Mouse (Mus musculus): ENCODE measurements around the gene Cnot4. TPM values are rescaled to one million over a fixed set of nuclear protein-coding genes. Genes with fewer than 3 reads are reported as not detected.
"Not testable (repeated sequence)": the region's sequence is repeated elsewhere in the genome, so short reads cannot be mapped to it uniquely, and the experiment has no call there.

Gene Cnot4
- polyA plus RNA-seq (2014; fragmentation: Nextera tagmentation; extraction: Ambion mirVana) = 35.2 and 39.0 TPM in 2 replicates

- Histone ChIP-seq H3K9me3 (ENCODE audit: control insufficient read depth, low read length) (no peaks in the 10 kb centered on the region), H3K27me3 (ENCODE audit: control insufficient read depth, insufficient read depth, low read length) (no peaks in the 10 kb centered on the region), H3K9ac (replicated peaks; ENCODE audit: low read length) (peak within 1 kb of the TSS; percentile 82), H3K4me2 (ENCODE audit: low read length) (peak within 1 kb of the TSS; percentile 76), H3K36me3 (ENCODE audit: control insufficient read depth, insufficient read depth, low read length) (no peaks in the 10 kb centered on the region), H3K4me1 (ENCODE audit: control insufficient read depth, insufficient read depth, low read length) (peaks cover 10% of the 10 kb centered on the region), H3K4me3 (replicated peaks; ENCODE audit: low read depth, low read length) (peak within 1 kb of the TSS; percentile 67), H3K27ac (replicated peaks; ENCODE audit: low read depth, low read length) (peak within 1 kb of the TSS; percentile 89)
- DNase-seq (peak; percentile 99), ATAC-seq (ENCODE audit: low FRiP score, low TSS enrichment) (peak; percentile 99)
- WGBS = under 1% methylated on average over 55 of the region's 55 CpGs
Measured at GRCm38 (mm10) chr6:35133579-35134488, at the start of gene Cnot4. Cnot4 (minus strand) TSS chr6:35133724.

DNA sequence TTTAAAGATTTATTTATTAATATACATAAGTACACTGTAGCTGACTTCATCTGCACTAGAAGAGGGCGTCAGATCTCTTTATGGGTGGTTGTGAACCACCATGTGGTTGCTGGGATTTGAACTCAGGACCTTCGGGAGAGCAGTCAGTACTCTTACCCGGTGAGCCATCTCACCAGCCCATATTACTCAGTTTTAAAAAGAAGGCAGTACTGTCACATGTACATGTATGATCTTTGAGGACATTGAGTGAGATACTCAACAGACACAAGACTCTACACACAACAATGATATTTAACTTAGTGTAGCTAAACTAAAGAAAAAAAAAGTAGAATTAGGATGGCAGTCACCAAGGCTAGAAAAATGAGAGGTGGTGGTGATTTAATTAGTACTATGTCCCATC is 45.8 kb upstream of the Cnot4 start:
- not testable (repeated sequence) for H3K4me2 ChIP-seq (ENCODE audit: low read length); H3K36me3 ChIP-seq (ENCODE audit: control insufficient read depth, insufficient read depth, low read length); H3K27ac ChIP-seq (replicated peaks; ENCODE audit: low read depth, low read length); H3K27me3 ChIP-seq (ENCODE audit: control insufficient read depth, insufficient read depth, low read length); ATAC-seq (ENCODE audit: low FRiP score, low TSS enrichment); H3K9me3 ChIP-seq (ENCODE audit: control insufficient read depth, low read length); H3K4me3 ChIP-seq (replicated peaks; ENCODE audit: low read depth, low read length); H3K4me1 ChIP-seq (ENCODE audit: control insufficient read depth, insufficient read depth, low read length); DNase-seq; H3K9ac ChIP-seq (replicated peaks; ENCODE audit: low read length)
- WGBS = 95% methylated on average over 3 of the region's 3 CpGs

DNA sequence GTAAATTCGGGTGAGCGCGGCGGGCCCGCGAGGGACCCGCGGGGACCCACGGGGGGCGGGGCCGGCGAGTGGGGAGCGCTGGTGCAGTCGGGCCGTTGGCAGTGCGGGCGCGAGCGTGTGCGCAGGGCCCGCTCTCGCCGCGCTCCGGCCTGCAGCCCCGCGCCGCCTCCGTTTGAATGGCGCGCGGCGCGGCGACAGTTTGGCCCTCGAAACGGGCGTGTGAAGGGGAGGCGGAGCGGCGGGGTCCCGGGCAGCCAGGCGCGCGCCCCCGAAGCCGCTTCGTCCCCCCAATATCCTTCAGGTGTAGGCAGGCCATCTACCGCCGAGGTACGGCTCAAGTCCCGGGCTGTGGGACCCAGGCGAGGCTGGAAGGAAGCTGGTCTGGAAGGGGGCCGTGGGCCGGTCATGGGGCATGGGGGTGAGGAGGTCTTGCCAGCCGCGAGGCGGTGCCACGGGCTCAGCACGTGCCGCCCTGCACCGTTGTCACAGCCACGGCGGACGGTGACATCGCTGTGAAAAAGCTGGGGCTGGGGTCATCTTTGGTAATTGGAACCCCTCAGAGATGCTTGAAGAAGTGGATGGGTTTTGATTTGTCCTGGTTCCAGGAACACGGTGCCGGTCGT is 44.2 kb upstream of the Cnot4 start:
- peak; percentile 84 for ATAC-seq (ENCODE audit: low FRiP score, low TSS enrichment)
- Histone ChIP-seq H3K4me1 (ENCODE audit: control insufficient read depth, insufficient read depth, low read length) (no peaks in the 10 kb centered on the region), H3K36me3 (ENCODE audit: control insufficient read depth, insufficient read depth, low read length) (no peaks in the 10 kb centered on the region), H3K27me3 (ENCODE audit: control insufficient read depth, insufficient read depth, low read length) (no peaks in the 10 kb centered on the region), H3K4me3 (replicated peaks; ENCODE audit: low read depth, low read length) (peak overlapping the region; percentile 94), H3K27ac (replicated peaks; ENCODE audit: low read depth, low read length) (peak overlapping the region; percentile 99), H3K9me3 (ENCODE audit: control insufficient read depth, low read length) (no peaks in the 10 kb centered on the region), H3K9ac (replicated peaks; ENCODE audit: low read length) (peak overlapping the region; percentile 89), H3K4me2 (ENCODE audit: low read length) (peak overlapping the region; percentile 83)
- peak; percentile 71 for DNase-seq
- WGBS = under 1% methylated on average over 69 of the region's 69 CpGs

DNA sequence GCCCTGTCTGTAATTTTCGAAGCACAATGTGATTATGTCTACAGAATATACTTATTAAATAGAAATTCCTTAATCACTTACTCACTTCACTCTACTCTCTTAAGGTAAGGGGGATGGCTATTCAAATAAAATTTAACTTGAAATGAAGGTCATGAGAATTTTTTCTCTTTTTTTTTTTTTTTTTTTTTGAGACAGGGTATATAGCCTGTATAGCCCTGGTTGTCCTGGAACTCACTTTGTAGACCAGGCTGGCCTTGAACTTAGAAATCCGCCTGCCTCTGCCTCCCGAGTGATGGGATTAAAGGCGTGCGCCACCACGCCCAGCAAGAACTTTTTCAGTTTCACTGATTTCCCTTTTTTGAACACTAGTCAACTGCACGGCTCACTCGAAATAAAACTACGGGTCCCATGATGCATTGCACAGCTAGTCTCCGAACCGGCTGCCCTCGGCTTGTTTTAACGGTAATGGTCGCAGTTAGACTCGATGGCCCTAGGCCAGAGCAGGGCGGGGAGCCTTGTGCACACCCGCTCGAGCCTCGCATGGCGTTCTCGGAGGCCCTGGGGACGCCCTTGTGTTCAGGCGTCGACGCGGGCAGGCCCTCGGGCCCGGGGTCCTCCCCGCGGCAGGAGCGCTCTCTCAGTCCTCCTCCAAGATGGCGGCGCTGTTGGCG is 43.6 kb upstream of the Cnot4 start, which contains the start of gene Nup205:
Gene Nup205 (plus strand): TSS at position 443 of the 671 bp plus-strand sequence.
- H3K9ac ChIP-seq (replicated peaks; ENCODE audit: low read length) = peak within 1 kb of the TSS; percentile 89
- H3K9me3 ChIP-seq (ENCODE audit: control insufficient read depth, low read length) = no peaks in the 10 kb centered on the region
- peak within 1 kb of the TSS; percentile 83 for H3K4me2 ChIP-seq (ENCODE audit: low read length)
- peak within 1 kb of the TSS; percentile 99 for H3K27ac ChIP-seq (replicated peaks; ENCODE audit: low read depth, low read length)
- 3% methylated on average over 34 of the region's 34 CpGs for WGBS
- H3K4me1 ChIP-seq (ENCODE audit: control insufficient read depth, insufficient read depth, low read length) = no peaks in the 10 kb centered on the region
- DNase-seq (peak; percentile 91), ATAC-seq (ENCODE audit: low FRiP score, low TSS enrichment) (peak; percentile 93)
- H3K36me3 ChIP-seq (ENCODE audit: control insufficient read depth, insufficient read depth, low read length) = no peaks in the 10 kb centered on the region
- no peaks in the 10 kb centered on the region for H3K27me3 ChIP-seq (ENCODE audit: control insufficient read depth, insufficient read depth, low read length)
- H3K4me3 ChIP-seq (replicated peaks; ENCODE audit: low read depth, low read length) = peak within 1 kb of the TSS; percentile 94

GRCm38 (mm10) chr6:35173181-35173580 is 39.7 kb upstream of the Cnot4 start:
- Histone ChIP-seq H3K4me2 (ENCODE audit: low read length) (no peak overlapping the region), H3K4me3 (replicated peaks; ENCODE audit: low read depth, low read length) (no peak overlapping the region), H3K9ac (replicated peaks; ENCODE audit: low read length) (no peak overlapping the region), H3K27me3 (ENCODE audit: control insufficient read depth, insufficient read depth, low read length) (no peaks in the 10 kb centered on the region), H3K4me1 (ENCODE audit: control insufficient read depth, insufficient read depth, low read length) (no peaks in the 10 kb centered on the region), H3K27ac (replicated peaks; ENCODE audit: low read depth, low read length) (no peak overlapping the region), H3K9me3 (ENCODE audit: control insufficient read depth, low read length) (no peaks in the 10 kb centered on the region), H3K36me3 (ENCODE audit: control insufficient read depth, insufficient read depth, low read length) (no peaks in the 10 kb centered on the region)
- WGBS = 88% methylated on average over 4 of the region's 4 CpGs
- DNase-seq (no peak), ATAC-seq (ENCODE audit: low FRiP score, low TSS enrichment) (no peak)

DNA sequence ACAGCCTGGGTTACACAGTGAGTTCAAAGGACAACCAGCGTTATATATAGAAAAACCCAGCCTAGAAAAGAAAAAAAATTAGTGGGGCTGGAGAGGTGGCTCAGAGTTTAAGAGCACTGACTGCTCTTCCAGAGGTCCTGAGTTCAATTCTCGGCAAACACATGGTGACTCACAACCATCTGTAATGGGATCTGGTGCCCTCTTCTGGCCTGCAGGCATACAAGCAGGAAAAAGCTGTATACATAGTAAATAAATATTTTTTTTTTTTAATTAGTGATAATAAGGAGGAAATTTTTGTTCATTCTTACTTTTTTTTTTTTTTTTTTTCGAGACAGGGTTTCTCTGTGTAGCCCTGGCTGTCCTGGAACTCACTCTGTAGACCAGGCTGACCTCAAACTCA is 38.5 kb upstream of the Cnot4 start:
- ATAC-seq (ENCODE audit: low FRiP score, low TSS enrichment); H3K36me3 ChIP-seq (ENCODE audit: control insufficient read depth, insufficient read depth, low read length); DNase-seq; H3K27ac ChIP-seq (replicated peaks; ENCODE audit: low read depth, low read length); H3K4me3 ChIP-seq (replicated peaks; ENCODE audit: low read depth, low read length); H3K27me3 ChIP-seq (ENCODE audit: control insufficient read depth, insufficient read depth, low read length); H3K4me2 ChIP-seq (ENCODE audit: low read length); H3K9me3 ChIP-seq (ENCODE audit: control insufficient read depth, low read length); H3K4me1 ChIP-seq (ENCODE audit: control insufficient read depth, insufficient read depth, low read length); H3K9ac ChIP-seq (replicated peaks; ENCODE audit: low read length): not testable (repeated sequence)
- 65% methylated on average over 3 of the region's 3 CpGs for WGBS

DNA sequence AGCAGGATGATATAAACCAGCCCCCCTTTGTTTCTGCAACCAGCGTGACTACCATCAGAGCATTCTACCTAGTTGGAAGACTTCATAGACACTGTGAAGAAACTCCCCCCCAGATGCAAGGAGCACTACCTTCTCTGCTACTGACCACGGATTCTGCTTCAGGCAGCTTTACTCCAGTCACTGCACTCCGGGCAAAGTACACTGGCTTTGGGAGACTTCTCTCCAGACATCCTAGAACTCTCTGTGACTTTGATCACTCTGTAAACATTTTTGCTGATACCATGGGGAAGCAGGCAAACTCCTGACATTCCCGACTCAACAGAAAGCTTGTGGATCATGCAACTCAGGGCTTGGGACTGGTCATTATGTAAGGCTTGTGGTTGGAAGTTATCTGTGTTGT is 35.7 kb upstream of the Cnot4 start:
- H3K27ac ChIP-seq (replicated peaks; ENCODE audit: low read depth, low read length) = no peak overlapping the region
- H3K27me3 ChIP-seq (ENCODE audit: control insufficient read depth, insufficient read depth, low read length) = no peaks in the 10 kb centered on the region
- no peaks in the 10 kb centered on the region for H3K36me3 ChIP-seq (ENCODE audit: control insufficient read depth, insufficient read depth, low read length)
- DNase-seq = no peak
- no peak overlapping the region for H3K4me3 ChIP-seq (replicated peaks; ENCODE audit: low read depth, low read length)
- H3K9me3 ChIP-seq (ENCODE audit: control insufficient read depth, low read length) = no peaks in the 10 kb centered on the region
- 81% methylated on average over 4 of the region's 4 CpGs for WGBS
- ATAC-seq (ENCODE audit: low FRiP score, low TSS enrichment) = no peak
- H3K4me1 ChIP-seq (ENCODE audit: control insufficient read depth, insufficient read depth, low read length) = no peaks in the 10 kb centered on the region
- no peak overlapping the region for H3K9ac ChIP-seq (replicated peaks; ENCODE audit: low read length)
- no peak overlapping the region for H3K4me2 ChIP-seq (ENCODE audit: low read length)

GRCm38 (mm10) chr6:35154540-35154939 is 21.0 kb upstream of the Cnot4 start:
- no peak overlapping the region for H3K9ac ChIP-seq (replicated peaks; ENCODE audit: low read length)
- no peak overlapping the region for H3K4me3 ChIP-seq (replicated peaks; ENCODE audit: low read depth, low read length)
- DNase-seq (no peak), ATAC-seq (ENCODE audit: low FRiP score, low TSS enrichment) (no peak)
- no peaks in the 10 kb centered on the region for H3K4me1 ChIP-seq (ENCODE audit: control insufficient read depth, insufficient read depth, low read length)
- no peaks in the 10 kb centered on the region for H3K9me3 ChIP-seq (ENCODE audit: control insufficient read depth, low read length)
- H3K27me3 ChIP-seq (ENCODE audit: control insufficient read depth, insufficient read depth, low read length) = no peaks in the 10 kb centered on the region
- no peak overlapping the region for H3K4me2 ChIP-seq (ENCODE audit: low read length)
- H3K27ac ChIP-seq (replicated peaks; ENCODE audit: low read depth, low read length) = no peak overlapping the region
- H3K36me3 ChIP-seq (ENCODE audit: control insufficient read depth, insufficient read depth, low read length) = no peaks in the 10 kb centered on the region

All from midbrain, embryonic 14.5 days (tissue).